Mouse (Mus musculus) neural tube, embryonic 11.5 days (tissue): ENCODE data around the gene Klhl3. TPM values are rescaled to one million over a fixed set of nuclear protein-coding genes. Genes with fewer than 3 reads are reported as not detected.
"Not testable (repeated sequence)": the region's sequence is repeated elsewhere in the genome, so short reads cannot be mapped to it uniquely, and the experiment has no call there.

ENCODE experiments used
- ATAC-seq: fragments of 200-750 bp; cut with Nextera tagmentation; 2 replicates; pipeline ENCODE4 v1.8.0; 2017; ENCODE audit warnings: moderate number of reproducible peaks, mild to moderate bottlenecking, moderate TSS enrichment, moderate library complexity; ENCODE audit not compliant: insufficient read depth, low FRiP score, low TSS enrichment
- DNase-seq: peaks from one replicate; pipeline ENCODE4 v3.0.0-alpha.2; 2015; ENCODE audit warnings: low spot score
- H3K27ac ChIP-seq: fragments of 300-500 bp; sonication (generic); 2 replicates; pipeline ENCODE4 v1.5.1; 2014; ENCODE audit warnings: low read depth, mild to moderate bottlenecking, low read length
- H3K27me3 ChIP-seq: fragments of 300-500 bp; sonication (generic); 2 replicates; pipeline ENCODE4 v1.6.1; 2014; ENCODE audit warnings: mild to moderate bottlenecking, low read length, mixed read lengths; ENCODE audit not compliant: control insufficient read depth, insufficient read depth
- H3K36me3 ChIP-seq: fragments of 300-500 bp; sonication (generic); 2 replicates; pipeline ENCODE4 v1.6.1; 2014; ENCODE audit warnings: mild to moderate bottlenecking, low read length, moderate library complexity, mixed read lengths; ENCODE audit not compliant: control insufficient read depth, insufficient read depth
- H3K4me1 ChIP-seq: fragments of 300-500 bp; sonication (generic); 2 replicates; pipeline ENCODE4 v1.6.1; 2014; ENCODE audit warnings: low read length, mixed read lengths; ENCODE audit not compliant: control insufficient read depth, insufficient read depth
- H3K4me2 ChIP-seq: fragments of 300-500 bp; sonication (generic); 2 replicates; pipeline ENCODE4 v1.6.1; 2014; ENCODE audit warnings: low read depth, mild to moderate bottlenecking, moderate library complexity
- H3K4me3 ChIP-seq: fragments of 300-500 bp; sonication (generic); 2 replicates; pipeline ENCODE4 v1.5.1; 2014; ENCODE audit warnings: low read depth, low read length
- H3K9ac ChIP-seq: fragments of 300-500 bp; sonication (generic); 2 replicates; pipeline ENCODE4 v1.6.1; 2014; ENCODE audit warnings: mild to moderate bottlenecking, low read length
- H3K9me3 ChIP-seq: fragments of 300-500 bp; sonication (generic); 2 replicates; pipeline ENCODE4 v1.6.1; 2016; ENCODE audit warnings: low read length; ENCODE audit not compliant: control insufficient read depth
- WGBS: fragments of 180-500 bp; shearing (Covaris S2); extraction: QIAGEN DNeasy Blood & Tissue Kit; methylation state at CpG from one replicate; pipeline ENCODE4 v1.1.7; 2014; 5-methylcytosine and 5-hydroxymethylcytosine counted together
- polyA plus RNA-seq: library from polyadenylated mRNA; unstranded; fragments of >200 nt; fragmentation: Nextera tagmentation; extraction: Ambion mirVana; gene quantifications from 2 replicates; pipeline ENCODE4 v1.2.1, GENCODE M21; 2014

The Klhl3 gene
- polyA plus RNA-seq, 1 experiment from 2014 or later = 3.5 TPM

- H3K27me3 ChIP-seq = no peaks in the 10 kb centered on the region
- peak overlapping the region; percentile 33 for H3K4me3 ChIP-seq
- no peaks in the 10 kb centered on the region for H3K4me1 ChIP-seq
- no peaks in the 10 kb centered on the region for H3K36me3 ChIP-seq
- WGBS = 51% methylated on average over 5 of the region's 5 CpGs
- ATAC-seq (peak; percentile 45; the same call in 1 of the 2 replicates), DNase-seq (no peak)
- H3K27ac ChIP-seq = no peak overlapping the region
- H3K9ac ChIP-seq = no peak overlapping the region
- no peaks in the 10 kb centered on the region for H3K9me3 ChIP-seq
- peak overlapping the region; percentile 64 for H3K4me2 ChIP-seq
Observed at GRCm38 (mm10) chr13:58149033-58149558, 35.7 kb upstream of the Klhl3 start.

GRCm38 (mm10) chr13:58148256-58148831 lies 35.0 kb upstream of the Klhl3 start:
- no peaks in the 10 kb centered on the region for H3K4me1 ChIP-seq
- peak; percentile 67 for ATAC-seq
- H3K9me3 ChIP-seq = no peaks in the 10 kb centered on the region
- H3K27ac ChIP-seq = no peak overlapping the region
- no peaks in the 10 kb centered on the region for H3K36me3 ChIP-seq
- DNase-seq = peak; percentile 87
- peak overlapping the region; percentile 64 for H3K4me2 ChIP-seq
- no peaks in the 10 kb centered on the region for H3K27me3 ChIP-seq
- peak overlapping the region; percentile 41; the same call in 1 of the 2 replicates for H3K9ac ChIP-seq
- WGBS = under 1% methylated on average over 17 of the region's 17 CpGs
- H3K4me3 ChIP-seq = peak overlapping the region; percentile 33

GRCm38 (mm10) chr13:58147760-58148159 lies 34.4 kb upstream of the Klhl3 start:
- DNase-seq (no peak), ATAC-seq (no peak)
- Histone ChIP-seq H3K4me3 (no peak overlapping the region), H3K27ac (no peak overlapping the region), H3K9me3 (no peaks in the 10 kb centered on the region), H3K9ac (no peak overlapping the region), H3K27me3 (no peaks in the 10 kb centered on the region), H3K4me1 (no peaks in the 10 kb centered on the region), H3K4me2 (no peak overlapping the region), H3K36me3 (no peaks in the 10 kb centered on the region)
- 79% methylated on average over 1 of the region's 1 CpGs for WGBS

GRCm38 (mm10) chr13:58146603-58147002 lies 33.2 kb upstream of the Klhl3 start:
- WGBS = 95% methylated on average over 8 of the region's 8 CpGs
- not testable (repeated sequence) for ATAC-seq, DNase-seq

GRCm38 (mm10) chr13:58131692-58132091 lies 18.3 kb upstream of the Klhl3 start:
- 44% methylated on average over 3 of the region's 3 CpGs for WGBS
- ATAC-seq = no peak
- Histone ChIP-seq H3K4me2 (no peak overlapping the region), H3K9me3 (no peaks in the 10 kb centered on the region), H3K36me3 (no peaks in the 10 kb centered on the region), H3K4me1 (0 out of 2 replicates have a peak, but pooled peaks cover 5% of the 10 kb centered on the region), H3K4me3 (no peak overlapping the region), H3K9ac (no peak overlapping the region), H3K27me3 (no peaks in the 10 kb centered on the region), H3K27ac (no peak overlapping the region)
- no peak for DNase-seq

More at GRCm38 (mm10) chr13:58146603-58147002, 33.2 kb upstream of the Klhl3 start:
- H3K9me3 ChIP-seq, H3K4me1 ChIP-seq, H3K36me3 ChIP-seq, H3K27ac ChIP-seq, H3K4me2 ChIP-seq, H3K4me3 ChIP-seq, H3K27me3 ChIP-seq, H3K9ac ChIP-seq: not testable (repeated sequence)

GRCm38 (mm10) chr13:58129687-58130246 lies 16.4 kb upstream of the Klhl3 start:
- WGBS = 32% methylated on average over 4 of the region's 4 CpGs
- Histone ChIP-seq H3K4me2 (peak overlapping the region; percentile 57), H3K27ac (peak overlapping the region; percentile 100), H3K9me3 (no peaks in the 10 kb centered on the region), H3K27me3 (no peaks in the 10 kb centered on the region), H3K4me3 (peak overlapping the region; percentile 99), H3K4me1 (peaks cover 10% of the 10 kb centered on the region), H3K36me3 (no peaks in the 10 kb centered on the region), H3K9ac (peak overlapping the region; percentile 100)
- ATAC-seq (no peak), DNase-seq (no peak)

GRCm38 (mm10) chr13:58128768-58129671 lies 15.6 kb upstream of the Klhl3 start:
- ATAC-seq = peak; percentile 96
- H3K36me3 ChIP-seq = no peaks in the 10 kb centered on the region
- peak overlapping the region; percentile 99 for H3K4me3 ChIP-seq
- H3K9me3 ChIP-seq = no peaks in the 10 kb centered on the region
- no peaks in the 10 kb centered on the region for H3K27me3 ChIP-seq
- peak; percentile 95 for DNase-seq
- H3K9ac ChIP-seq = peak overlapping the region; percentile 100
- peak overlapping the region; percentile 100 for H3K27ac ChIP-seq
- H3K4me1 ChIP-seq = peaks cover 10% of the 10 kb centered on the region
- 1% methylated on average over 59 of the region's 83 CpGs for WGBS
- peak overlapping the region; percentile 57 for H3K4me2 ChIP-seq

GRCm38 (mm10) chr13:58128396-58128767 lies 15.0 kb upstream of the Klhl3 start, which contains the start of gene Hnrnpa0:
Gene Hnrnpa0 (minus strand): TSS chr13:58128556.
- peak within 1 kb of the TSS; percentile 99 for H3K4me3 ChIP-seq
- H3K9me3 ChIP-seq = no peaks in the 10 kb centered on the region
- ATAC-seq = peak; percentile 94
- DNase-seq = peak; percentile 97
- H3K27ac ChIP-seq = peak within 1 kb of the TSS; percentile 100
- H3K9ac ChIP-seq = peak within 1 kb of the TSS; percentile 100
- H3K27me3 ChIP-seq = no peaks in the 10 kb centered on the region
- H3K4me2 ChIP-seq = peak within 1 kb of the TSS; percentile 73
- 0% methylated on average over 19 of the region's 62 CpGs for WGBS
- peaks cover 10% of the 10 kb centered on the region for H3K4me1 ChIP-seq
- no peaks in the 10 kb centered on the region for H3K36me3 ChIP-seq
